Mouse (Mus musculus): ENCODE data around the gene Kcnk3.

DNA sequence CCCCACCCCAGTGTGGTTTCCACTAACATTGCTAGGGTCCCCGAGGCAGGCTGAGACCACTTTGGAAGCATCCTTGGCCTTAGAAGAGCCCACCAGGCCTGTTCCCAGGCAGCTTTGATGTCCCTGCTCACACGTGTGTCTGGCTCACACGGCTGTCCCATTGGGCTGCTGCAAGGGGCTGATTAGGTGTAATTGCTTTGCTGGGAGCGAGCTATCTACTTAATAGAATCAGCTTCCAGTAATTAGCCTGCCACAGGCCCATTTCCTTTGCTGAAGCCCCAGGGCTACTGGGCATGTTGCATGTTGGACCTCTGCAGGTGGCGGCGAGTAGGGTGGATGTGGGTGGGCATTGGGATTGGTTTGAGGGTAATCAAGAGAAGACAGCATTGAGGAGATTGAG is 7.2 kb upstream of the Kcnk3 start:
- TF ChIP-seq CTCF (IDR thresholded peaks at IDR 0.05; ENCODE audit: control insufficient read depth, insufficient read depth, insufficient replicate concordance, low read depth, low read length): no peak
- no peak for TF ChIP-seq POLR2A (IDR thresholded peaks at IDR 0.05; ENCODE audit: control insufficient read depth, low read depth, low read length)
